Mouse (Mus musculus): ENCODE measurements around the gene Apeh. TPM values are rescaled to one million over a fixed set of nuclear protein-coding genes. Genes with fewer than 3 reads are reported as not detected.

The Apeh gene
- total and polyA plus RNA-seq, 2 experiments from 2014 or later, result 32.8 to 43.5 TPM

DNA sequence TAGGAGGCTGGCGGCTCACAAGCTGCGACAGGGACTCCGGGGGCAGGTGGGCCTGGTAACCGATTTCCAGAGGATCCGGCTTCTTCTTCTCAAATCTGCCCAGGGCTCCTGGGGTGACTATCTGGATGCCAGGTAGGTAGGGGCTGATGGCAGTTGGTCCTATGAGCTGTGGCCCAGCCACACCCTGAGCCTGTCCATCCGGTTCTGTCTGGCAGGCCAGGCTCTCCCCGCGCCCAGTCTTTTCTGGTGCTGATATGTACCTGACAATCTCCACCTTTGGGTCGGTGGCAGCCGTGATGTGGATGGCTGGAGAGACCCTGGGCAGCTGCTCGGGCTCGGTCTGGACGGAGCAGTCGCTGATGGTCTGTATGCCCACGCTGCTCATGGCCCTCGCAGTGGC is 15.8 kb upstream of the Apeh start:
- WGBS, result 75% methylated on average over 16 of the region's 16 CpGs
- Histone ChIP-seq H3K9ac (replicated peaks; ENCODE audit: low read depth, low read length) (no peak overlapping the region), H3K9me3 (replicated peaks; ENCODE audit: control insufficient read depth, low read length) (no peaks in the 10 kb centered on the region), H3K4me3 (ENCODE audit: low read depth, low read length) (no peak overlapping the region), H3K27ac (ENCODE audit: low read depth) (no peak overlapping the region), H3K4me2 (ENCODE audit: low read depth, low read length) (no peak overlapping the region), H3K36me3 (replicated peaks; ENCODE audit: control insufficient read depth, insufficient read depth, low read length) (no peaks in the 10 kb centered on the region), H3K4me1 (ENCODE audit: control insufficient read depth, insufficient read depth) (peaks cover 7% of the 10 kb centered on the region; the same call in 1 of the 2 replicates), H3K27me3 (ENCODE audit: control insufficient read depth, insufficient read depth, low read length) (peaks cover 11% of the 10 kb centered on the region; the same call in 1 of the 2 replicates)
- DNase-seq (ENCODE audit: low spot score) (no peak), ATAC-seq (ENCODE audit: insufficient read depth, low read depth) (no peak)
- no peak for TF ChIP-seq EP300 (IDR thresholded peaks at IDR 0.05; ENCODE audit: low read depth)

GRCm38 (mm10) chr9:108107867-108108266 is 13.5 kb upstream of the Apeh start:
- Histone ChIP-seq H3K4me3 (ENCODE audit: low read depth, low read length) (no peak overlapping the region), H3K27ac (ENCODE audit: low read depth) (no peak overlapping the region), H3K9me3 (replicated peaks; ENCODE audit: control insufficient read depth, low read length) (no peaks in the 10 kb centered on the region), H3K27me3 (ENCODE audit: control insufficient read depth, insufficient read depth, low read length) (0 out of 2 replicates have a peak, but pooled peaks cover 8% of the 10 kb centered on the region), H3K4me1 (ENCODE audit: control insufficient read depth, insufficient read depth) (peaks cover 7% of the 10 kb centered on the region; the same call in 1 of the 2 replicates), H3K9ac (replicated peaks; ENCODE audit: low read depth, low read length) (no peak overlapping the region), H3K36me3 (replicated peaks; ENCODE audit: control insufficient read depth, insufficient read depth, low read length) (no peaks in the 10 kb centered on the region), H3K4me2 (ENCODE audit: low read depth, low read length) (no peak overlapping the region)
- WGBS, result 92% methylated on average over 16 of the region's 16 CpGs
- no peak for TF ChIP-seq EP300 (IDR thresholded peaks at IDR 0.05; ENCODE audit: low read depth)
- TF ChIP-seq CTCF (IDR thresholded peaks at IDR 0.05; ENCODE audit: low read depth), result no peak
- no peak for DNase-seq (ENCODE audit: low spot score)
- ATAC-seq (ENCODE audit: insufficient read depth, low read depth), result no peak

DNA sequence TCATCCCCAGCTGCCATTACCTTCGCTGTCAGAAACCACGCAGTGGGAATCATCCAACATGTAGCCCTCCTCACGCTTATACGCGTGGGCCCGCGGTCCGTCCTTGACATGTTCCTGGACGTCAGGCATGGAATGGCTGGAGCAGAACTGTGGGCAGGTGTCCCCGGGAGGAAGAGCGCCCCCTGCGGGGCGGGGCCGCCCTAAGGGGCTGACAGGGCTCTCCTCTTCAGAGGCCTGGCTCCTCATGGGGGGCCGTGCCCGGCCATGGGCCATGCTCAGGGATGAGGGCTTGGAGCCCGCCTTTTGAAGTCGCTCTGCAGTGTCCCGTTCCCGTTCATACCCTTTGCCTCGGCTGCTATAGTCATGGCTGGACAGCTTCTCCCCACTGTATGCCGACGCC is 11.7 kb upstream of the Apeh start:
- Histone ChIP-seq H3K9me3 (replicated peaks; ENCODE audit: control insufficient read depth, low read length) (no peaks in the 10 kb centered on the region), H3K4me3 (ENCODE audit: low read depth, low read length) (no peak overlapping the region), H3K4me2 (ENCODE audit: low read depth, low read length) (no peak overlapping the region), H3K9ac (replicated peaks; ENCODE audit: low read depth, low read length) (no peak overlapping the region), H3K4me1 (ENCODE audit: control insufficient read depth, insufficient read depth) (peaks cover 6% of the 10 kb centered on the region; the same call in 1 of the 2 replicates), H3K36me3 (replicated peaks; ENCODE audit: control insufficient read depth, insufficient read depth, low read length) (no peaks in the 10 kb centered on the region), H3K27ac (ENCODE audit: low read depth) (no peak overlapping the region), H3K27me3 (ENCODE audit: control insufficient read depth, insufficient read depth, low read length) (0 out of 2 replicates have a peak, but pooled peaks cover 8% of the 10 kb centered on the region)
- ATAC-seq (ENCODE audit: insufficient read depth, low read depth) (no peak), DNase-seq (ENCODE audit: low spot score) (no peak)
- WGBS, result 90% methylated on average over 23 of the region's 23 CpGs
- no peak for TF ChIP-seq CTCF (IDR thresholded peaks at IDR 0.05; ENCODE audit: low read depth)
- TF ChIP-seq EP300 (IDR thresholded peaks at IDR 0.05; ENCODE audit: low read depth), result no peak

DNA sequence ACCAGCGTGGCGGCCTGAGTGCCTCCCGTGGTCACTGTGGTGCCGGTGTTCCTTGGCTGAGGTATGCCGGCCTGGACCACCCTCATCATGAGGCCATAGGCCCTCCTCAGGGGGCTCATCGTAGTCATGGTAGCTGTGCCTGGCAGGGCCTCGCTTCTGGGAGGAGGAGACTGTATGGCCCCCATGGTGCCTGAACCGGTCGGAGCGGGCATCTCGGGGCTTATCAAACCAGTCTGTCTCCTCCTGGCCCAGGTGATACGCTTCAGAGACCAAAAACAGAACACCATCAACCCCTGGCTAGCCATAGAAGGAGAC is 11.1 kb upstream of the Apeh start:
- ATAC-seq (ENCODE audit: insufficient read depth, low read depth), result no peak
- 90% methylated on average over 12 of the region's 12 CpGs for WGBS
- no peak overlapping the region for H3K4me3 ChIP-seq (ENCODE audit: low read depth, low read length)
- no peak overlapping the region for H3K27ac ChIP-seq (ENCODE audit: low read depth)
- H3K36me3 ChIP-seq (replicated peaks; ENCODE audit: control insufficient read depth, insufficient read depth, low read length), result no peaks in the 10 kb centered on the region
- H3K4me2 ChIP-seq (ENCODE audit: low read depth, low read length), result no peak overlapping the region
- 0 out of 2 replicates have a peak, but pooled peaks cover 5% of the 10 kb centered on the region for H3K27me3 ChIP-seq (ENCODE audit: control insufficient read depth, insufficient read depth, low read length)
- H3K9ac ChIP-seq (replicated peaks; ENCODE audit: low read depth, low read length), result no peak overlapping the region
- no peaks in the 10 kb centered on the region for H3K4me1 ChIP-seq (ENCODE audit: control insufficient read depth, insufficient read depth)
- DNase-seq (ENCODE audit: low spot score), result no peak
- TF ChIP-seq CTCF (IDR thresholded peaks at IDR 0.05; ENCODE audit: low read depth), result no peak
- TF ChIP-seq EP300 (IDR thresholded peaks at IDR 0.05; ENCODE audit: low read depth), result no peak
- no peaks in the 10 kb centered on the region for H3K9me3 ChIP-seq (replicated peaks; ENCODE audit: control insufficient read depth, low read length)

DNA sequence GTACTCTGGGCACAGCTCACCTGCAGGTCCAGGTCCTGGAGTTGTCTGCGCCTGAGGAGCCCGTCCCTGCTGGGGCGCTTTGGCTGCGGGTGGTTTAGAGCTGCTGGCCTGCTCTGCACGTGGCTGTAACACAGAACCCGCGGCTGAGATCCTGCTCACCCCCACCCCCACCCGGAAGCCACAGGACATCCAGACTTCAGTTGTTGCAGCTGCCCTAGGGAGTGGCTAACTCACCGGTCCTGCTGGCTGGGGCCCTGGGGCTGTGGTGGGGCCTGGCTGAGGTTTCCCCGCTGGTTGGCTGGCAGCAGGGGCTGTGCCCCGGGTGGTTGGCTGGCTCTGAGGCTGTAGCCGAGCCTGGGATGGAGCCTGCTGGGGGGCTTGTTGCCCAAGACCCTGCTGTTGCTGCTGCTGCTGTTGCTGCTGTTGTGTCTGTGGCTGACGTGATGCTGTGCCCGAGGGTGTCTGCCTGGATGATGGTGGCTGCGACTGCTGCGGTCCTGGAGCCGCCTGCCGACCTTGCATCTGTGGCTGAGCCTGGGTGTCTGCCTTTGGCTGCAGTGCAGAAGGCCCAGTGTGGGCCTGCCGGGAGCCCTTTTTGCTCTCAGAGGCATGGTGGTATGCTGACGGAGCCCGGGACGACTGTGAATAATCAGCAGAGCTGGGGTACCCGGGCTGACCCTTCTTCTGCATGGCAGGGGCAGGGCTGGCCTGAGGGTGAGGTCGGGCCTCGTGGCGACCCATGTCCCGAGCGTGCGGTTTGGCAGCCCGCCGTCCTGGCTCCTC is 10.6 kb upstream of the Apeh start:
- 52% methylated on average over 31 of the region's 31 CpGs for WGBS
- H3K4me3 ChIP-seq (ENCODE audit: low read depth, low read length), result no peak overlapping the region
- no peak for ATAC-seq (ENCODE audit: insufficient read depth, low read depth)

DNA sequence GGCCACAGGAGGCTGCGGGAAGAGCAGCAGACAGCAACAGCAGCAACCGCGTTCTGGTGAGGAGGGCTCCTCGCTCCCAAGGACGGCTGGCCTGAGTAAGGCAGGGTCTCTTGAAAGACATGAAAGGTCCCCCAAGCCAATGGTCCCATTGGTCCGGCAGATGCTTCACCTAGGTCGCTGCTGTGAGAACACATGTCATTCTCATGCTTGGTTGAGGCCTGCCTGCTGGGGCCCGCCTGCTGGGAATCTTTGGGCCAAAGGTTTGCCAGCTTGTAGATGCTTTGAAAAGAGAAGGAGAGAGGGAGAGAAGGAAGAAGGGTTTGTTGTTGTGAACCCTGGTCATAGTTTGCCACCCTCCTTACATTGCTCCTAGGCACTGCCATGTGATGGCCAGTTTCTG is 5.2 kb upstream of the Apeh start:
- H3K9me3 ChIP-seq (replicated peaks; ENCODE audit: control insufficient read depth, low read length), result no peaks in the 10 kb centered on the region
- H3K27me3 ChIP-seq (ENCODE audit: control insufficient read depth, insufficient read depth, low read length), result no peaks in the 10 kb centered on the region
- H3K4me3 ChIP-seq (ENCODE audit: low read depth, low read length), result no peak overlapping the region
- DNase-seq (ENCODE audit: low spot score) (no peak), ATAC-seq (ENCODE audit: insufficient read depth, low read depth) (no peak)
- H3K27ac ChIP-seq (ENCODE audit: low read depth), result no peak overlapping the region
- TF ChIP-seq CTCF (IDR thresholded peaks at IDR 0.05; ENCODE audit: low read depth), result no peak
- TF ChIP-seq EP300 (IDR thresholded peaks at IDR 0.05; ENCODE audit: low read depth), result no peak
- no peak overlapping the region for H3K4me2 ChIP-seq (ENCODE audit: low read depth, low read length)
- no peak overlapping the region for H3K9ac ChIP-seq (replicated peaks; ENCODE audit: low read depth, low read length)
- 85% methylated on average over 8 of the region's 8 CpGs for WGBS
- H3K4me1 ChIP-seq (ENCODE audit: control insufficient read depth, insufficient read depth), result peaks cover 6% of the 10 kb centered on the region; the same call in 1 of the 2 replicates
- no peaks in the 10 kb centered on the region for H3K36me3 ChIP-seq (replicated peaks; ENCODE audit: control insufficient read depth, insufficient read depth, low read length)

More for the DNA sequence above, 10.6 kb upstream of the Apeh start:
- Histone ChIP-seq H3K9me3 (replicated peaks; ENCODE audit: control insufficient read depth, low read length) (no peaks in the 10 kb centered on the region), H3K27ac (ENCODE audit: low read depth) (no peak overlapping the region), H3K4me1 (ENCODE audit: control insufficient read depth, insufficient read depth) (no peaks in the 10 kb centered on the region), H3K36me3 (replicated peaks; ENCODE audit: control insufficient read depth, insufficient read depth, low read length) (no peaks in the 10 kb centered on the region), H3K4me2 (ENCODE audit: low read depth, low read length) (peak overlapping the region; percentile 31; the same call in 1 of the 2 replicates), H3K9ac (replicated peaks; ENCODE audit: low read depth, low read length) (no peak overlapping the region), H3K27me3 (ENCODE audit: control insufficient read depth, insufficient read depth, low read length) (no peaks in the 10 kb centered on the region)
- no peak for DNase-seq (ENCODE audit: low spot score)
- TF ChIP-seq EP300 (IDR thresholded peaks at IDR 0.05; ENCODE audit: low read depth) (no peak), CTCF (IDR thresholded peaks at IDR 0.05; ENCODE audit: low read depth) (no peak)

All from heart, postnatal 0 days (tissue).